Mouse (Mus musculus) adrenal gland, postnatal 10 days (tissue): ENCODE results near the gene Cdk6. TPM values are rescaled to one million over a fixed set of nuclear protein-coding genes. Genes with fewer than 3 reads are reported as not detected.
"Not testable (repeated sequence)": the region's sequence is repeated elsewhere in the genome, so short reads cannot be mapped to it uniquely, and the experiment has no call there.

ENCODE experiments used
- DNase-seq: peaks from one replicate; pipeline ENCODE4 v3.0.0; 2021; ENCODE audit warnings: mixed read lengths
- total RNA-seq, 2 experiments: library from RNA; stranded (reverse); gene quantifications; 2 replicates each; pipeline ENCODE4 v1.2.3; 2021

The Cdk6 gene
- total RNA-seq, 2 experiments from 2014 or later, result 24.2 to 30.8 TPM

DNA sequence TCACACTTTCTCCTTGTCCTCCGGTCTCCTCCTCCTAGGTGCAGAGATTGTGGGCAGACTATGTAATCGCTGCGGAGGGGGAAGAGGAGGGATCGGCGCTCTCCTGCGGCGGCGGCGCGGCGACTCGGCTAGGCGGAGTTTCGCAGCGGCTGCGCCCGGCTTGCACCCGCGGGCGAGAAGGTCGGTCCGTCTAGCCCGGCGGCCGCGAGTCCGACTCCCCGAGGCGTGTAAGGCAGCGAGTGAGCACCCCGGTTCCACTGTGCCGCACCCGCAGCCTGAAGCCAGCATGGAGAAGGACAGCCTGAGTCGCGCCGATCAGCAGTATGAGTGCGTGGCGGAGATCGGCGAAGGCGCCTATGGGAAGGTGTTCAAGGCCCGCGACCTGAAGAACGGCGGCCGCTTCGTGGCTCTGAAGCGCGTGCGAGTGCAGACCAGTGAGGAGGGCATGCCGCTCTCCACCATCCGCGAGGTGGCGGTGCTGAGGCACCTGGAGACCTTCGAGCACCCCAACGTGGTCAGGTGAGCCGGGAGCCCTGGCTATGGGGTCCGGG, 2.9 kb downstream of the Cdk6 start:
- peak; percentile 91 for DNase-seq

DNA sequence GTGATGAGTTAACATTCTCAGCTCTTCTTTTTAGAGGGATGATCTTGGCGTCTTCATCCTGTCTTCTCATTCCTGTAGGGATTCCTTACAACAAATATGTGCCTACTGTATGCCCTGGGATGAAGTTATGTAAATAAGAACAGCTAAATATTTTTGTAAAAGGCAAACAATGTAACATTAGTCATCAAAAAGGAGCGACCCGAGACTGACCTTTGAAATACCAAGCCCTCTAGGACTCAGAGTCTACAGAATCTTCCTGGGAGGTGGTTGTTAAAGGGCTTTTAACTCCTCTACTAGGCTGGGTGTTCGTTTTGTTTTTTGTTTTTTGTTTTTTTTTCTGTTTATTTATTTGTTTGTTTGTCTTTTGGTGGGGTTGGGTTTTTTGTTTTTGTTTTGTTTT, 4.3 kb downstream of the Cdk6 start:
- DNase-seq, result not testable (repeated sequence)

DNA sequence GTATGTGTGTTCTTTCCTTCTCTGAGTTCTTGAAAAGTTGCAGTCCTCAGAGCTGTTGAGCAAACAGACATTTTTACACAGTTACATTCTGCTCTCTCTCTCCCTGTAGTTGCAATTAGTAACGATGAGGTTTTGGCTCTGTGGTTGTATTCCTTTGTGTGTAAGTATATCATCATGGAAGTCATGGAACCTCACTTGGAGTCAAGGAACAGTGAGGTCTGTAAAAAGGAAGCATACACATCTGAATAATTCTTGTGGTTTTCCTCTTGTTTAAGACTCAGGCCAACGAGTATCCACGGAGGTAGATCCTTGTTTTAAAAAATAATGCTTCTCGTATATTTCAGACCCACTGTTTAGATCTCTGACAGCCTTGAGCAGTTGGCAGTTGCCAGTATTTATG, 8.1 kb downstream of the Cdk6 start:
- not testable (repeated sequence) for DNase-seq

DNA sequence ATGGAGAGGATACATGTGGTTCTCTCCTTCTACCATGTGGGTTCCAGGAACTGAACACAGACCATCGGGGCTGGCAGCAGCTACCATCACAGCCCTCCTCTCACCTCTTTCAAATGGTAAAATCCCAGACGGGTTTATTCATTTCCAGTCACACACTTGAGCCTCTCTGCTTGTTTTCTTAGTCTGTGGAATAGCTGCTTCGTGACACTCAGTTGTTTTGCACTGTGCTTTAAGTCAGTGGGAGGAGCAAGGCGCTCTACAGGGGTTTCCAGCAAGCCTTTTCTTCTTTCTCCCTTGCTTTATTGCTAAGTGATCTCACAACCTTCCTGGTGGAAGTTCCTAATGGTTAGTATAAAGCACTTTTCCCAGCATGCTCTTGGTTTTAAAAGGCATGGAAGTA, 10.6 kb downstream of the Cdk6 start:
- not testable (repeated sequence) for DNase-seq

DNA sequence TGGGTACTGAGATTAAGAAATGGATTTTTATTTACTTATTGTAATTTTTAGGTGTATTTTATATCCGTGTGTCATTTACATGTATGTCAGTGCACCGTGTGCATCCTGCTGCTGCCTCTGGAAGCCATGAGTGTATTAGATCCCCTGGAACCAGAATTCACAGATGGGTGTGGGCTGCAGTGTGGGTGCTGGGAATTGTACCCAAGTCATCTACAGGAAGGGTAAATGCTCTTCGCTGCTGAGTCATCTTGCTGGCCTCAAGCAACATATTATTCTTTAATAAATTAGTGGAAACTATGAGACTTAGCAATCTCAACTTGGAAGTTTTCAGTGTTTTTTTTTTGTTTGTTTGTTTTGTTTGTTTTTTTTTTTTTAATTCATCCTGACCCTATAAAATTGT, 11.0 kb downstream of the Cdk6 start:
- DNase-seq, result no peak

DNA sequence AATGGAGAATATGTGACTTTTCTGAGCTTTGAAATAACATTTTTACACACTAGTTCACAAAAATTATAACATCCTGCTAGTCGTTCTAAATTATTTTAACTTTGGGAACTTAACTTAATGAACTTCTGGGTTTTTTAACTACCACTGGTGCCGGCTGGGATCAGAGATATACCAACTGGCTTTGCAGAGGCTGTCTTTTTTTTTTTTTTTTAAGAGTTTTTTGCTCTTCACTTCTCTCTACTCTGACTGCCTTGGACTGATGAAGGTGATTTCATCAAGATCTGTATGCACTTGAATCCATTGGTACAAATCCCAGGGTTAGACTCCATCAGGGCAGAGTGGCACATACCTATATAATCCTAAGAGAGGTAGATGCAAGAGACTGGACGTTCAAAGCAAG, 11.5 kb downstream of the Cdk6 start:
- no peak for DNase-seq

DNA sequence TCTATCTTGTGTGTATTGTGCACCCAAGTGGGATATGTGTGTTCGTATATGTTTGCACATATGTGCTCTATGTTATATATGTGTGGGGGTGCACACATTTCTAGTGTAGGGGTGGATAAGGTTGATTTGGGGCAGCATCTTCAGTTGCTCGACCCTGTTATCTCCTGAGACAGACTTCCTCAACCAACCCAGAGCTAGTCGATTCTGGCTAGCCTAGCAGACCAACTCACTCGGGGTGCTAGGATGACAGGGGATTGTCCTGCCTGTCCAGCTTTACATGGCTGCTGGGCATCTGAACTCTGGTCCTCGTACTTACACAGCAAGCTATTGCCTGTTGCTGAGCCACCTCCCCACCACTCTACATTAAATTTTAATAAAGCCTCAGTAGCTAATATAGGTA, 13.0 kb downstream of the Cdk6 start:
- DNase-seq, result no peak

DNA sequence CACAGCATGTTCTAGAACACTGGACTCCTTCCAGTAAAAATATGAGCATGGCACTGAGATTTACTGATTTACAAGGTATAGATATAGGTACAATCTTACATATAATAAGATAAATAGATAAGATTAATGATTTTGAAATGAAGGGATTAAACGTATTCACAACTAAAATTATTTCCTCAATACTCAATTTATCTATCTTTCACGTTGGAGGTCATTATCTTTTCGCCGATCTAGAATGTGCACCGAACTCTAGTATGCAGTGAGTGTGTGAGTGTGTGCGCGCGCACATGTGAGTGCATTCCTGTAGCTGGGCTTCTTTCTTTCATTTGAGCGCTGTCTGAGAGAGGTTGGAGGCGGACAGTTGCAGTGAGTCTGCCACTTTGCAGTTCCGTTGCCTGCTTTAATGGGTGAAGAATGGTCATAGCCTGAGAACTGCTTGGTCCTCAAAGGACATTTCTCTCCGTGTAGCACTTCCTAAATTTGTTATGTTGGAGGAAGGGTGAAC, 13.8 kb downstream of the Cdk6 start:
- no peak for DNase-seq

DNA sequence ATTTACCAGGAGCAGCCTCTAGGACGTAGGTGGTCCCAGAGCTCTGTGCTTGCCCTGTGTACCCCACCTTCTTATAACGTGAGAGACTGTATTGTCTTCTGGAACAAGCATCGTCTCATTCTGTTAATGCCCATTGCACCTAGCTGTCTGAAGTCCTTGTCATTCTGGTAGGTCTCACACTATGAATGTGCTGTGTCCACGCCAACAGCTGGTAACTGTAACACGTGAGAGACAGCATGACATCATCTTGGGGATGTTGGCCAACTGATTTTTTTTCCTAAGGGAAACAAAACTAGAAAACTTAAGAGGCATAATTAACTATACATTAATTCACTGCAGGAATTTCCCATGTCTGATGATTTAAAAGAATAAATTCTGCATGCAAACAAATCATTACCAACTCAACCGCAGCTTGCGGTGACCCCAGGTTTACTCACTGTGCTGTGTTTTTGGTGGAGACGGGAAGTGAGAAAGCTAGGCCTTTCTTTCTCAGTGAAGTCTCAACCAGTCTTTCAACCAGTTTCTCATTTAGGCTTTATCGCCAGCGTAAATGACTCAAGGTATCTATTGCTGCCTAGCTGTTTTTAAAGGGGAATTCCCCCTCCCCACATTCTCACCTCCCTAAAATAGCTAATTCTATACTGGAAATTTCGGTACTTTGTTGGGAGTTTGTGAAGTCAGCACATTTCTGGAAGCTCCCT, 14.4 kb downstream of the Cdk6 start:
- peak; percentile 31 for DNase-seq

DNA sequence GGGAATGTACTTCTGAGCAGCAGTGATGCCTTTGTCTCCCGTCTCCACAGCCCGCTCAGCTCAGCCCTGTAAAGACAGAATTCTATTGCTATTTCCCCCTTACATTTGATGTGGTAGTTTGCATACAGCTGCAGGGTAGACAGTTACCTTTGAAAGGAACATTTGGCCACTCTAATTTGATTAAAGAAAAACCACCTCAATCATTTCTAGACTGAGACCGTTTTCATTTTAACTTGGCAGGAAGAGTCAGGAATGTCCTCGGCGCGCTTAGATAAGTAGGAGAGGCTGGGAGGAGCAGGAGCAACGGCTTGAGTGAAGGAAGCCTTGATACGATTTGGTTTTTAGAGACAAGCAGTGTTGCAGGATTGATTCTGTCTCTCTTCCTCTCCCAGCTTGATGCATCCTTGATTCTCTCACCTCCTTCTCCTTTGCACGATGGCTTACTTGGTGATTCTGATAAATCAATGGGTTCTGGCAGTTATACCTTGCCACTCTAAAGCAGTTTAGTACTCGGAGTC, 15.0 kb downstream of the Cdk6 start:
- DNase-seq, result no peak

DNA sequence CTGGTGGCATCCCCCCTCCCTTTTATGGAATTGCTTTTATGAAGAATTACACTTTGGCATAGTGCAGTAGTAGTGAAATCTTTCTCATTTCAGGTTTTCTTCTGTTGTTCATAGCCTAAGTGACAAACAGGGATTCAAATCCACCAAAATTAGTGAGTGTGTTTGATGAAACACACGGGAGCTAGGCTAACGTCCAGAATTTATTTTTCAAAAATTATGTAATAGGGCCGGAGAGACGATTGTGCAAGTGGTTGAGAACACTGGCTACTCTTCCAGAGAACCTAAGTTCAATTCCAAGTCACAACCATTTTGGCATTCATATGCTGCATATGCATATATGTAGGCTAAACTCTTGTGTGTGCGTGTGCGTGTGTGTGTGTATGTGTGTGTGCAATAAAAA, 16.2 kb downstream of the Cdk6 start:
- DNase-seq, result no peak

DNA sequence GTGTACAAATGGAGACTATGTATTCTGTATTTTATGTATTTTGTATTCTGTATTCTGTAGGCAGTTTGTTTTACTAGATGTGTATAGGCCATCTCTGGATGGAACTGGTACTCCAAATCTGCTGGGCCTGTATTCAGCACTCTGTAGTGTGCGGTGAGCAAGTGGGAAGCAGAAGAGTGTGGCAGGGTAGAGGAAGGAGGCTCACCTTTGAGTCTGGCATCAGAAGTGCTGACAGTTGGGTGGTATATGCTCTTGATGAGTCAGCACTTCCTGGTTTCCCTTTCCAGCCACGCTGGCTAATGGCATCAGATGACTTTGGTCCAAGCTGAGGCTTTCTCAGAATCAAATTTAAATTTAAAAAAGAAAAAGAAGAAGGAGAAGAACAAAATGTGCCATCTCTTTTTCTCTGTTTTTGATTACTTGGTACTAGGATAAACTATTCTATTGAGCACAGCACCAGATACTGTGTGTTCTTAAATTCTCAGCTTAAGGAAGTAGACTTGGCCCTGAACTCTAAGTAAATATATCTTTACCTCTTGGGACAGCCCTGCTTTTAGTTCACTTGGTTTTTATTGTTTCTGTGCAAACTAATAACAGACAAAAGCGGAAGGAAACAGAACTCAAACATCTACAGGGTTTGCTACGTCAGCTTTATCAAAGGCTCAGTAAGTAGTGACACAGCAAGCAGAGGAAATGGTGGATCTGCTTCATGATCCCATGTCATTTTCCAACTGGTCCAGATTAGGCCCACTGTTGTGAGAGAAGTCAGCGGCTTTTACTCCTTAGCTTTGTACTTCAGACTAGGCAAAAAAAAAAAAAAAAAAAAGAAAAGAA, 17.6 kb downstream of the Cdk6 start:
- no peak for DNase-seq

DNA sequence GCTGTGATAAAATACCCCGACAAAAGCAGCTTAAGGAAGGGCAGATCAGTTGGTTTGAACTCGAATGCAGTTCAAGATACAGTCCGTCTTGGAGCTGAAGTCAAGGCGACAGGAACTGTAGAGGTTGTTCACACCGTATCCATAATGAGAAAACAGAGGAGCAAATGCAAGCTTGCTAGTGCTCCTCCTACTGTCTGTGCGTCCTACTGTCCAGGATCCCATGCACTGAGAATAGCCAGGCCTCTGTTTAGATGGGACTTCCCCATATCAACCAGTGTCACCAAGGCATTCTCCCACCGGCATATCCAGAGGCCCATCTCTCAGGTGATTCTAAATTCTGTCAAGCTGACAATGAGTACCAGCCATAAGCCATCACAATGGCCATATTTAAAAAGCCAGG, 18.6 kb downstream of the Cdk6 start:
- no peak for DNase-seq

DNA sequence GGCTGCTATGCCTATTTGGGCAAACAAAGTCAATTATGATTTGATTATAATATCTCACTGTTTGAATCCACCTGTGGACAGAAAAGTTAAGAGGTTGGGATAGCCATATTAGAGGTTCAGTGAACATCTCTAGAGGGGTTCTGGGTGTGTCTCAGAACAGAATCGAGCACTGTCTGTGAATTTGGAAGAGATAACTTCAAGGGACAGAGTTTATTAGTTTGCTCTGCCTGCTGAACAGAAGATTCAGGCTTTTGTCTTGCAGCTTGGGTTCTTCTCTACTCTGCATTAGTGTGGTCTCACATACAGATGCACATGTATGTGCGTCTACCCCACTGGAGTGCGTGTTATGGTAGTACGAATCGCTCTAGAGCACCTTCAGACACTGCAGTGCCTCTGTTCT, 20.0 kb downstream of the Cdk6 start:
- no peak for DNase-seq

DNA sequence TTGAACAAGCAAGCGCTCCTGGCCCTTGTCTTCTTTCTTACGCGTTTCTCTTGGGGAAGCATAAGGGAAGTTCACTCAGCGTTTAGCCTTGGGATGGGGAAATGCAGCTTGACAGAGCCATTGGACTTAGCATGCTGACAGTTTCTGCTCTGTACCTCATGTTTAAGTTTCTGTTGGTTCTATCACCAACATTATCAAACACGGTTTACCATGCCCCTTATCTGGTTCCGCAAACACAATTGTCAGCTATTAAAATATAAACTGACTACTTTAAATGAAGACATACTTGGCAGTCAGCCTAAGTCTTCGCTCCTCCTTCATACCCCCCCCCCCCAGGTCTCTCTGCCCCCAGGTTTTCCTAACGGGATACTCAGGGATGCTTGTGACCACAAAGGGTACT, 20.8 kb downstream of the Cdk6 start:
- no peak for DNase-seq

DNA sequence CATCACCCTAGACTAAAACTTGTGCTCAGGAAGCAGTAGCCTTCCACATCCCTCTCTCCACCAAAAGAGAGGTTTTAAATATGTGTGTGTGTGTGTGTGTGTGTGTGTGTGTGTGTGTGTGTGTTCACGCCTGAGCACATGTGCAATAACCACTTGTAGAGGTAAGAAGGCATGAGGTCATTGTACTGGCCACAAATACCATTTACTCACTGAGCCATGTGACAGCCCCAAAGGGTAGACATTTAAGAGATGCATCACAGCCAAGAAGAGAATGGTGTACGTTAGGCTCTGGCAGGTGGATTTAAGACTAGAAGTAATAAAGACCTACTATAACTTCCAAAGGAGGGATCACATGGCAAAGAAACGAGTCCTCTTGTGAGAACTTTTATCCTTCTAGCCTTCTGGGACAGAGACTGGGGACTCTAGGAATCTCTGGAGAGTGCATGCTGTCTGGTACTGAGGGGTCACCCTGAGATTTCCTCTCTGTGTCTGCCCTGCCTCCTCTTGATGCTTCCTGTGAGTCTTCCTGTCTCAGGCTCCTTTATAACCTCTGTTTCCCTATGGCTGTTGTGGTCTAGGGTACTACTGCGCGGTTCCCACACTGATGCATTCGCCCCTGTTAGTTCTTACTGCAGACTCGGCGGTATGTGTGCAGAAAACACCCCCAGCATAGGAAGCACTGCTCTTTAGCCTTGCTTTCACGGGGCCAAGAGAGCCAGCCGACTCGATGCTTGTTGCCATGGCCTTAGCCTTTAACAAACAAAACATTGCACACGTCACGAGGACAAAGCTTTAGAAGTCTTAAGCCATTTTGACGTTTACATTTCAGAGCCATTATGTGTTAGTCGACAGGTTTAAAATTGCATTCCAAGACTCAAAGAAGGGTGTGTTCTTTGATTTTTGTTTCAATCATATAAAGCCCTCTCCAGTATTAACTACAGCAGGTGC, 22.0 kb downstream of the Cdk6 start:
- no peak for DNase-seq

DNA sequence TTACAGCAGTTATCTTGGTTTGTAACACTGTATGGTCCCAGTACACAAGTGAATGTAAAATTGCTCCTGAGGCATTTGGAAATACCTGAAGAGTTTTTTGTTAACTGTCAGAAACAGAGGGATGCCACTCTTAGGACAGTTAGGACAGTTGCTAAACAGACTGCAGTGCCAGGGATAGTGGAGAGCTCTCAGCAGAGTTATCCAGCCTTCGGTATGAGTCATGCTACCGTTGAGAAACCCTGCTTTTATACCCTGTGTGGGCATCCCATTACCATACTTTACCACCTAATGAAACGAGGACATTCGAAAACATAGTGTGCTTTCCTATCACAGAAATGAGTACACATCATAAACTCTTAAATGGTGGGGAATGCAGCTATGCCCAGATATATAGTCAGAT, 25.8 kb downstream of the Cdk6 start:
- DNase-seq, result no peak

DNA sequence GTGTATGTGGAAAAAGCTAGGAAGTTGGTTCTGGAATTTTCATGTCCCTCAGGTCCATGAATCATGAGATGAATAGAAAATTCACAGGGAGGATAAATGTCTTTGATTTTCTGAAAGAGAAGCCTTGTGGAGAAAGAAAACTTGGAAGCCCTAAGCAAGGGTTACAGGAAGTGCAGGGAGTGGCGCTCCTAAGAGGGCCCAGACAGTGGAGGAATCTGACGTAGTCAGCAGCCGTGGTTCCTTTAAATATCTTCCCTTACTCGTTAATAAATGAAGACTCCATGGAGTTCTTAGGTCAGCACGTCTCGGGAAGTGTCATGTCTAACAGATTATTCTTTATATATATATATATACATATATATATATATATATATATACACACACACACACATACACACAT, 28.0 kb downstream of the Cdk6 start:
- DNase-seq, result no peak

DNA sequence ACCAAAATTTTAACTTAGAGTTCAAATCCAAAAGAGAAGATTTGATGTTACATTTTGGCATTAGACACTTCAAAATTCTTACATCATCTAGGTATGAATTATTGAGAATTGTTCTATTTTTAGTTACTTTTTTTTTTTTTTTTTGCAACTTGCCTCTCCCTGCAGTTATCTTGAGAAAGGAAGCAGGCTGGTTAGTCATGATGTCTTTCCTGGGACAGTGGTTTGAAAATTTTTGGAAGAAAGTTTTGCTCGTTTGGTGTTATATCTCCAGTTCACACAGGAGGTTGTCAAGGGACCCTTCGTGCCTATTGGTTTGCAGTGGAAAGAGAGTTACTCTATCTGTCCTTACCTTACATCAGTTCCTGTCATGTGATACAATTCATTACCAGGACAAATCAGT, 29.9 kb downstream of the Cdk6 start:
- DNase-seq, result no peak

DNA sequence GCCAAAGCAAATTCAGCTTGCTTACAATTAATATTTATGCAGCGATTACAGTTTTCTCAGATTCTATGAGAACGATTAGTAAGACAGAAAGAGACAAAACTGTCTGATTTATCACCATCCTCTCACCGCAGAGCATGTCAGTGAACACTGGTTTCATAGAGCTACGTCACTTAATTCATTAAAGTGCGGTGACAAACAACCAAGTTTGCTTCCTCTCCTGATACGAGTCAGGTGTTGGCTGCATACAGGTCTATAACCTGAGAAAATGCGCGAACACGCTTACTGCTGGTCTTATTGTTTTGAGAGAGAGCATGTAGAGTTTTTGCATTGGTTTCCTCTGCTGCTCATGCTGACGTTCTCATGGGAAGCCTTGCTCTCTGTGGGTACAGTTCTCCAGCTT, 31.9 kb downstream of the Cdk6 start:
- no peak for DNase-seq

DNA sequence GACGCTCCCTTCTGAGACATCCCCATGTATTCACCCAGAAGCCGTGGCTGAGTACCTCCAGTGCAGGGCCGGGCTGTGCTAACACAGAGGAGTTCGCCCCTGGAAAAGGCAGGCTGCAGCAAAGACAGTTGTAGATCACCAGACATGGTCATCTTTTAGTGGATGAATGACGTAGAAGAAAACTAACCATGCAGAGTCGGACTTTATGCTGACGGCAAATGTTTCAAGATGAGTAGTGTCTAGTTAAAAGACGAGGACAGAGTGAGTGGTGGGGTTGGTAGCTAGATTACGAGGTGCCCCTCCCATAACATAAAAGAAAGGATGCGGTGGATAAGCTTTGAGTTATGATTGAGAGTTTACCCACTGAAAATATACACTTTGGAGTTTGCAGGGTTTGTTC, 33.5 kb downstream of the Cdk6 start:
- DNase-seq, result no peak

DNA sequence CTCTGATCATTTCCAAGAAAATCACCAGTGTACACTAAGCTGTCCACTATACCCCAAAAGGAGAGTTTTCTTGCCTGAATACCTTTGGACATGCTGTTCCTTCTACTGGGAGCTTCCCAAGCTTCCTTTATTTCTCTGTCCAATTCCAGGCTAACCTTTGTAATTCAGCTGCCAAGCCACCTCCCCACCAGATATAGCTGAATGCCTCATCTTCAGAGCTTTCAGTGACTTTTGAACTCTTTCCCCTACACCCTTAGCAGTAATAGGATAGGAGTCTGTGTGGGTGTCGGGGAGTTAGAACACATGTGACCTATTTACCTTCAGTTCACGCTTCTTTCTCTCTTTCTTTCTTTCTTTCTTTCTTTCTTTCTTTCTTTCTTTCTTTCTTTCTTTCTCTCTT, 34.9 kb downstream of the Cdk6 start:
- DNase-seq, result no peak
